Mouse (Mus musculus): ENCODE results near the gene Gpr173.

DNA sequence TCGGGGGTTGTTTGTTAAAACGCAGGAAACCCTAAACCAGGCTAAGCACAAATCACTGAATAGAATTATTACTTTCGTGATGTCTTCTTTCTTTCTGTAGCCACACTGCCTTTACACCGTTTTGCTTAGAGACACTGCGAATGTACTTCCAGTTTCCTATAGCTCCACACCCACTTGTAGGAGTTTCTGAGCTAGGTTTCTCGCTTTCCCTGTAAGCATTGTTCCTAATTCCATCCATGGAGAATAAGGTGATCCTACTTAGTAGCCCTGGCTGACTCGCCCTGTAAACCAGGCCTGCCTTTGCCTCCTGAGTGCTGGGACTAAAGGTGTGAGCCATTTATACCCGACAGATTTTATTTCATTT is 40.8 kb downstream of the Gpr173 start:
- TF ChIP-seq POLR2A (IDR thresholded peaks at IDR 0.05; ENCODE audit: low read depth, low read length) (no peak), MEF2A (IDR thresholded peaks at IDR 0.05; ENCODE audit: borderline replicate concordance, low read depth, low read length) (no peak), E2F4 (IDR thresholded peaks at IDR 0.05; ENCODE audit: insufficient replicate concordance, low read depth, low read length) (no peak), CTCF (conservative IDR thresholded peaks at IDR 0.05 in 1 of 2, IDR thresholded peaks at IDR 0.05 in 1 of 2; ENCODE audit: low read depth in 2 of 2, low read length in 2 of 2) (no peak), TCF12 (IDR thresholded peaks at IDR 0.05; ENCODE audit: low read depth, low read length) (no peak), ZMIZ1 (IDR thresholded peaks at IDR 0.05; ENCODE audit: low read depth, low read length) (no peak), TBP (conservative IDR thresholded peaks at IDR 0.05; ENCODE audit: low read depth, low read length) (no peak), EP300 (IDR thresholded peaks at IDR 0.05; ENCODE audit: low read length) (no peak)

Measured in CH12.LX (cell line).